Mouse (Mus musculus) midbrain, embryonic 13.5 days (tissue): ENCODE measurements around the gene Car11. TPM values are rescaled to one million over a fixed set of nuclear protein-coding genes. Genes with fewer than 3 reads are reported as not detected.

Experiments used
- ATAC-seq: fragments of 200-750 bp; cut with Nextera tagmentation; 2 replicates; pipeline ENCODE4 v1.8.0; 2017; ENCODE audit warnings: mild to moderate bottlenecking, moderate TSS enrichment, moderate library complexity
- H3K27ac ChIP-seq: fragments of 300-500 bp; sonication (generic); 2 replicates; pipeline ENCODE4 v1.5.1; 2015; ENCODE audit warnings: inconsistent platforms, mild to moderate bottlenecking, moderate library complexity
- H3K27me3 ChIP-seq: fragments of 300-500 bp; sonication (generic); 2 replicates; pipeline ENCODE4 v1.6.1; 2015; ENCODE audit warnings: mild to moderate bottlenecking, inconsistent platforms
- H3K36me3 ChIP-seq: fragments of 300-500 bp; sonication (generic); 2 replicates; pipeline ENCODE4 v1.6.1; 2015; ENCODE audit warnings: mild to moderate bottlenecking, inconsistent platforms
- H3K4me1 ChIP-seq: fragments of 300-500 bp; sonication (generic); replicated peaks from 2 replicates; pipeline ENCODE4 v1.6.1; 2015; ENCODE audit warnings: inconsistent platforms
- H3K4me2 ChIP-seq: fragments of 300-500 bp; sonication (generic); replicated peaks from 2 replicates; pipeline ENCODE4 v1.6.1; 2015; ENCODE audit warnings: moderate library complexity, mild to moderate bottlenecking, inconsistent platforms
- H3K4me3 ChIP-seq: fragments of 300-500 bp; sonication (generic); replicated peaks from 2 replicates; pipeline ENCODE4 v1.5.1; 2015; ENCODE audit warnings: mild to moderate bottlenecking, inconsistent platforms
- H3K9ac ChIP-seq: fragments of 300-500 bp; sonication (generic); replicated peaks from 2 replicates; pipeline ENCODE4 v1.6.1; 2015; ENCODE audit warnings: mild to moderate bottlenecking, inconsistent platforms
- H3K9me3 ChIP-seq: fragments of 300-500 bp; sonication (generic); 2 replicates; pipeline ENCODE4 v1.6.1; 2016; ENCODE audit warnings: mild to moderate bottlenecking, inconsistent platforms
- WGBS: fragments of 180-500 bp; shearing (Covaris S2); methylation state at CpG from one replicate; pipeline ENCODE4 v1.1.7; 2015; 5-methylcytosine and 5-hydroxymethylcytosine counted together
- polyA plus RNA-seq: library from polyadenylated mRNA; unstranded; fragments of >200 nt; fragmentation: Nextera tagmentation; extraction: Ambion mirVana; gene quantifications from 2 replicates; pipeline ENCODE4 v1.2.1, GENCODE M21; 2015

The Car11 gene
- polyA plus RNA-seq, 1 experiment from 2014 or later: 40.0 TPM

DNA sequence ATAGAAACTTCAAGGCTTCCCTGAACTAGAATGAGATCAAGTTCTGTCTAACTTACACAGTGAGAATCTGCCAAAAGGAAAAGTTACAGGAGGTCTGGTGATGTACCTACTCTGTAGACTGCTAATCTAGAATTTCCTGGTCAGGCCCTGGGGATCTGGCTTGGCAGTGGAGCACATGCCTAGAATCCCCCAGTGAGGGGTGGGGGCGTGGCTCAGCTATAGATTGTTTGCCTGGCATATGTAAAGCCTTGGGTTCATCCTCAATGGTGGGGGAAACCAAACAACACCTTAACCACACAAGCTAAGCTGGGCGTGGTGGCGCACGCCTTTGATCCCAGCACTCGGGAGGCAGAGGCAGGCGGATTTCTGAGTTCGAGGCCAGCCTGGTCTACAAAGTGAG is 1.7 kb upstream of the Car11 start:
- Histone ChIP-seq H3K4me2 (no peak overlapping the region), H3K4me3 (no peak overlapping the region), H3K36me3 (no peaks in the 10 kb centered on the region), H3K27me3 (peaks cover 28% of the 10 kb centered on the region), H3K4me1 (peaks cover 43% of the 10 kb centered on the region), H3K9ac (no peak overlapping the region), H3K9me3 (no peaks in the 10 kb centered on the region), H3K27ac (no peak overlapping the region)
- ATAC-seq: no peak
- WGBS: 78% methylated on average over 7 of the region's 7 CpGs

DNA sequence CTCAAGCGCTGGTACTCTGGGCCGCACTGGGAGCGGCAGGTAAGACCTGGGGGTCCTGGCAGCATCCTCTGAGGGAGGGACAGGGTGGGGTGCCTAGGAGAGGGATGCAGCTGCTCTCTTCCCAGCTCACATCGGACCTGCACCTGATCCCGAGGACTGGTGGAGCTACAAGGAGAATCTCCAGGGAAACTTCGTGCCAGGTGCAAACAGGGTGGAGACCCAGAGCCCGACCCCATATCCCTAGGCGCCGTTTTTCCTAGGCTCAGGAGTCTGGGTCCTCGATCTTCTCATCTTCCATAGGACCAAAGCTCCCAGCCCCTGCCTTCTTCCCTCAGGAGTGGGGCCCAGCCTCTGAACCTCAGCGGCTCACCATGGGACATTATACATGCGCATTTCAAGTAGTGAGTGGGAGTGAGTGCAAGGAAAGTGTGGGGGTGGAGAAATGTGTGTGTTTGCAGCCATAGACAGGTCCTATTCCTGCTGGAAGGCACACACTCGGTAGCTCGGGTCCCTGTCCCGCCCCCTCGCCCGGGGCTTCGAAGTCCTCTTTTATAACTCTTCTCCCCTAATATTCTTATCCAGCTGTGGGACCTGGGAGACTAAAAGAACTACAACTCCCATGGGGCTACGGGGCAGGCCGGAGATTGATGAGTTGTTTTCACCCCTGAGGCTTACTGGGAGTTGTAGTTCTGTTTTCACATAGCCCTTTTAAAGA is 815 bp downstream of the Car11 start:
- peak overlapping the region; percentile 85 for H3K27ac ChIP-seq
- no peaks in the 10 kb centered on the region for H3K36me3 ChIP-seq
- H3K9ac ChIP-seq: peak overlapping the region; percentile 80
- peak; percentile 10 for ATAC-seq
- H3K4me3 ChIP-seq: peak overlapping the region; percentile 52
- WGBS: 0% methylated on average over 20 of the region's 20 CpGs
- H3K4me2 ChIP-seq: peak overlapping the region; percentile 92
- H3K4me1 ChIP-seq: peaks cover 57% of the 10 kb centered on the region
- no peaks in the 10 kb centered on the region for H3K9me3 ChIP-seq
- peaks cover 28% of the 10 kb centered on the region for H3K27me3 ChIP-seq

DNA sequence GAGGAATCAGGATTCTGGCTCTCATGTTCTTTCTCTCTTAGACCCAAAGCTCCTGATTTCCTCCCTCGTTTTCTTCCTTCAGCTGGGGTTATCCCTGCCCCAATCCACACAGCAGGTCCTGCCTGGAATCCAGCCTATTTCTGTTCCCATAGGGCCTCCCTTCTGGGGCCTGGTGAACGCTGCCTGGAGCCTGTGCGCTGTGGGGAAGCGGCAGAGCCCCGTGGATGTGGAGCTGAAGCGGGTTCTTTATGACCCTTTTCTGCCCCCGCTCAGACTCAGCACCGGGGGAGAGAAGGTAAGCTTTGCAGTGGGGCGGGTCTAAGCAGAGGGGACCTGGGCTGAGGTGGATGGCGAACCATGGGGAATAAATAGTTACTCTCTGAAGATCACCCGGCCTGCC is 1.4 kb downstream of the Car11 start:
- peaks cover 63% of the 10 kb centered on the region for H3K4me1 ChIP-seq
- peaks cover 28% of the 10 kb centered on the region for H3K27me3 ChIP-seq
- peak overlapping the region; percentile 52 for H3K4me3 ChIP-seq
- peak overlapping the region; percentile 92 for H3K4me2 ChIP-seq
- WGBS: 28% methylated on average over 11 of the region's 11 CpGs
- H3K9ac ChIP-seq: peak overlapping the region; percentile 53
- no peaks in the 10 kb centered on the region for H3K36me3 ChIP-seq
- no peak for ATAC-seq
- H3K9me3 ChIP-seq: no peaks in the 10 kb centered on the region
- peak overlapping the region; percentile 85 for H3K27ac ChIP-seq

DNA sequence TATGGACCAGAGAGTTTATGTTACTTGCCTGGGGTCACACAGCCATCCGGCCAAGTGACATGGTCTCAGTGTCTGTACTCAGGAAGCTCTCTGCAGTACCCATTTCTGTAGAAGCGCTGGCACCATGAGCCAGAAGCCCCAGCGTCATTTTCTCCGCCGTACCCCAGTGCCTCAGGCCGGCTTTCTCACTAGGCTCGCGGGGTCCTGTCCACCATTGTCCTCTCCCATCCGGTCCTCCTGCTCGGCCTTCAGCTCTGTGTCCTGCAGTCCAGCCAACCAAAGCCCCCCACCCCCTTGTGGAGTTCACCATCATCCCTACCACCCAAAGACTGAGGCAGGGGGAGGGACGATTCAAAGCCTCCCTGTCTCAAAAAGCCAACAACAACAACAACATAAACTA is 2.0 kb downstream of the Car11 start:
- peak overlapping the region; percentile 92 for H3K4me2 ChIP-seq
- WGBS: 83% methylated on average over 11 of the region's 11 CpGs
- peak overlapping the region; percentile 52; the same call in 1 of the 2 replicates for H3K4me3 ChIP-seq
- ATAC-seq: no peak
- H3K27me3 ChIP-seq: peaks cover 28% of the 10 kb centered on the region
- H3K9ac ChIP-seq: no peak overlapping the region
- no peaks in the 10 kb centered on the region for H3K36me3 ChIP-seq
- H3K9me3 ChIP-seq: no peaks in the 10 kb centered on the region
- no peak overlapping the region for H3K27ac ChIP-seq
- peaks cover 69% of the 10 kb centered on the region for H3K4me1 ChIP-seq

DNA sequence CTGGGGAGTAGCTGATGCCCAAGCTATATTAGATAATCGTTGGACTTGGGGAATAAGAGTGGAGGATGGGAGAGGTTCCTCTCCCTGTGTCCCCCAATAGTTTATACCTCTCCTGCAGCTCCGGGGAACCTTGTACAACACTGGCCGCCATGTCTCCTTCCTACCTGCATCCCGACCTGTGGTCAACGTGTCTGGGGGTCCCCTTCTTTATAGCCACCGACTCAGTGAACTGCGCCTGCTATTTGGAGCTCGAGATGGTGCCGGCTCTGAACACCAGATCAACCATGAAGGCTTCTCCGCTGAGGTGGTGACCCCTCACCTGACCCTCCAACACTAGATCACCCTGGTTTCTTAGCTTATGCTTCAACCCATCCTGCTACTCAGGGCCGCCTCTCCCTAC is 2.7 kb downstream of the Car11 start:
- no peak for ATAC-seq
- H3K9me3 ChIP-seq: no peaks in the 10 kb centered on the region
- peak overlapping the region; percentile 98 for H3K4me2 ChIP-seq
- no peak overlapping the region for H3K4me3 ChIP-seq
- H3K9ac ChIP-seq: peak overlapping the region; percentile 36; the same call in 1 of the 2 replicates
- H3K27ac ChIP-seq: no peak overlapping the region
- H3K27me3 ChIP-seq: peaks cover 28% of the 10 kb centered on the region
- WGBS: 94% methylated on average over 11 of the region's 11 CpGs
- H3K36me3 ChIP-seq: no peaks in the 10 kb centered on the region
- H3K4me1 ChIP-seq: peaks cover 76% of the 10 kb centered on the region

DNA sequence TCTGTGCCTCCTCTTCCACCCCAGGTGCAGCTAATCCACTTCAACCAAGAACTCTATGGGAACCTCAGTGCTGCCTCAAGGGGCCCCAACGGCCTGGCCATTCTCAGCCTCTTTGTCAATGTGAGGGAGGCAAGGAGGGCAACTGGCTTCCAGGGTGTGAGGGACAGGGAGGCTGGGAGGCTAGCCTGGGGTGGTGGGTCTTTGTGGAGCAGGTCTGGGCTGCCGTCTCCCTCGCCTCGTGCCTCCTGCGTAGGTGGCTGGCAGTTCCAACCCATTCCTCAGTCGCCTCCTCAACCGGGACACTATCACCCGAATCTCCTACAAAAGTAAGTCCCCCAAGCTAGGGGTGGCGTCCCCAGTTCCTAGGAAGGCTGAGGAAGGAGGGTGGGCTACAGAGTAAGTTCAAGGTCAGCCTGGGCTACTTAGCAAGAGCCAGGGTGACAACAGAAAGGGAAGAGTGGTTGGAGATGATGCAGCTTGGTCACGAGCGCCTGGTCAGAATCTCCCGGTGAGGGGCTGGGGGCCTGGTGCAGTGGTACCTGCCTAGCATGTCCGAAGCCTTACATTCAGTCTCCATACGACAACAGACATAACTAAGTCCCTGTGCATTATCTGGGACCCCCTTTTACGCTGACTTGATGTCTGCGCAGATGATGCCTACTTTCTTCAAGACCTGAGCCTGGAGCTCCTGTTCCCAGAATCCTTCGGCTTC is 3.3 kb downstream of the Car11 start:
- Histone ChIP-seq H3K4me2 (peak overlapping the region; percentile 98), H3K9me3 (no peaks in the 10 kb centered on the region), H3K9ac (peak overlapping the region; percentile 72), H3K27me3 (peaks cover 25% of the 10 kb centered on the region), H3K4me3 (peak overlapping the region; percentile 57), H3K36me3 (no peaks in the 10 kb centered on the region), H3K4me1 (peaks cover 82% of the 10 kb centered on the region), H3K27ac (peak overlapping the region; percentile 93)
- WGBS: 90% methylated on average over 17 of the region's 17 CpGs
- no peak for ATAC-seq

DNA sequence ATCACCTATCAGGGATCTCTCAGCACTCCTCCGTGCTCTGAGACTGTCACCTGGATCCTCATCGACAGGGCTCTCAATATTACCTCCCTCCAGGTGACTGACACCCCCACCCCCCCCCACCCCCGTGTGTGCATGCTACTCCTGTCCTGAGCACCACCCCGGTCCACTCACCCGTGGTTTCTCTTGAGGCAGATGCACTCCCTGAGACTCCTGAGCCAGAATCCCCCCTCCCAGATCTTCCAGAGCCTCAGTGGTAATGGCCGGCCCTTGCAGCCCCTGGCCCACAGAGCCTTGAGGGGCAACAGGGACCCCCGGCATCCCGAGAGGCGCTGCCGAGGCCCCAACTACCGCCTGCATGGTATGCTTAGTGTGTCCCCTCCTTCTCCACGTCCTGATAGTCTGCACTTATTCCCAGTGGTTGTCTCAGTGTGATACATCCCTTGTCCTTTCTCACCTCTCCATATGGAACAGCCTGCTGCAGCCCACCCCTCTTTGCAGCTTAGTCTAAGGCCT is 3.9 kb downstream of the Car11 start:
- Histone ChIP-seq H3K27ac (peak overlapping the region; percentile 93), H3K4me1 (peaks cover 86% of the 10 kb centered on the region), H3K4me3 (peak overlapping the region; percentile 57), H3K9ac (peak overlapping the region; percentile 72), H3K36me3 (no peaks in the 10 kb centered on the region), H3K27me3 (peaks cover 19% of the 10 kb centered on the region), H3K4me2 (peak overlapping the region; percentile 98), H3K9me3 (no peaks in the 10 kb centered on the region)
- 43% methylated on average over 12 of the region's 12 CpGs for WGBS
- no peak for ATAC-seq

DNA sequence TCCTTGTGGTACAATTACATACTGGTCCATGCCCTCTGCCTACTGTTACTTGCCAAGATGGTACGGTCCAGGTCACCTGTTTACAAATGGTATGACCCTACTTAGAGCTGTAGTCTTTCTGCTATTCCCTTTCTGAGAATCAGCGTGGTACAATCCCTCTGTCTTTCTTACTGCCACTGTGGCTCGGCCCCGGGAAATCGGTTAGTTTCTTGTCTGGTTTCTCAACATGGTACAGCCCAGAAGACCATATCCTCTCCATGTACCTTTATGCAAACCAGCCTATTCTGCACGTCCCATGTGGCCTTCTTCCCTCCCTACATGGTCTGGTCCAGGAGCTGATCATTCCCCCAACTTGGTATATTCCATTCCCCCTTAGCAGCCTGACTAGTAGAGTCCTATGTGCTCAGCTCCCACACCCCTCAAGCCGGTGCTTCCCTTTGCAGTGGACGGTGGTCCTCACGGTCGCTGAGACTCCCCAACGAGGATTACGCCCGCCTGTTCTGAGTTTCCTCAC is 4.5 kb downstream of the Car11 start:
- Histone ChIP-seq H3K27ac (peak overlapping the region; percentile 93), H3K4me1 (peaks cover 89% of the 10 kb centered on the region), H3K9ac (peak overlapping the region; percentile 72), H3K27me3 (peaks cover 14% of the 10 kb centered on the region), H3K36me3 (no peaks in the 10 kb centered on the region), H3K9me3 (no peaks in the 10 kb centered on the region), H3K4me3 (peak overlapping the region; percentile 57), H3K4me2 (peak overlapping the region; percentile 98)
- peak; percentile 64 for ATAC-seq
- under 1% methylated on average over 13 of the region's 13 CpGs for WGBS

DNA sequence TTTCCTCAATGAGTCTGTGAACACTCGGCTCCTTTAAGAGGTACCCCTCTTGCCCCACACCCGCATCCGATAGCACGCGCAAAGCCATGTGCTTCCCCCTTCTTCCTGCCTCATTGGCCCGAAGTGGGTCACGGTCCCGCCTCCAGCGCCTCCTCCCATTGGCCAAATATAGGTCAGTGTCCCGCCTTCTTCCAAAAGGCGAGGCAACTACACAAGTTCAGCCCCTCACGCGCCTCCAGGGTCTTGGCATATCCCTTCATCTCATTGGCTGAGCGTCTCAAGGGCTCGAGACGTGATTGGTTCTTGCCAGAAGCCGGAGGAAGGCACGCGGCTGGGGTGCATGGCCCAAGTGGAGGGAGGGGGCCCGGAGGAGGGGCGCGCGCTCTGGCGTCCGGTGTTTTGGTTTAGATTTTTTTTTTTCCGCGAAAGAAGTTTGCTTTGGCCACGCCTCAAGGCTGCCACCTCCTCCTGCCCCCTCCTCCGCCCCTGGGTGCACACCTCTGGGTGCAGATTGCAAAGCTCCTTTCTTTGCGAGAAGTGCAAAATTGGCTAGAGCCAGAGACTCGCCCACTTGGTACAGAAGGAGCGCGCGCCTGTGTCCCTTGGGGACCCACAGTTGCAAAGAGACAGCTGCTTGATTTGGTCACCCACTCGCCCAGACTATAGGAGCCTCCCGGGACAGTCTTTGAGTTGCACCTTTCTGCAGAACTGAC is 5.2 kb downstream of the Car11 start, which contains the start of gene Dbp:
Gene Dbp, plus strand, starts transcription at position 359 of the 713 bp plus-strand sequence.
- WGBS: under 1% methylated on average over 36 of the region's 36 CpGs
- peak; percentile 81 for ATAC-seq

DNA sequence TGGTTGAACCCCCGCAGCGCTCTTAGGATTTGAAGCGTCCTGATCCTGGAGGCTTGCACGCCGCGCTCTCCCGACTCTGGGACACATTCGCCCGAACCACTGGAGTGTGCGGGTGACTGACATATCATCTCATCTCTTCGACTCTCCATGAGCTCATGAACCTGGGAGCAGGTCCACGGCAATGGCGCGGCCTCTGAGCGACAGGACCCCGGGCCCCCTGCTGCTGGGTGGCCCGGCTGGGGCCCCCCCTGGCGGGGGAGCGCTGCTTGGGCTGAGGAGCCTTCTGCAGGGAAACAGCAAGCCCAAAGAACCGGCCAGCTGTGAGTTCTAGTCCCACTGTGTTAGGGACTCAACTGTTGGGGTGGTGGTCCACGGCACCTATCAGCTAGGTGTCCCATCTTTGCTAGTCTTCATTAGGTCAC is 5.8 kb downstream of the Car11 start:
- peaks cover 90% of the 10 kb centered on the region for H3K4me1 ChIP-seq
- WGBS: under 1% methylated on average over 21 of the region's 21 CpGs
- peak overlapping the region; percentile 70 for H3K27ac ChIP-seq
- H3K27me3 ChIP-seq: peaks cover under 1% of the 10 kb centered on the region; the same call in 1 of the 2 replicates
- H3K9ac ChIP-seq: peak overlapping the region; percentile 58
- peak overlapping the region; percentile 57 for H3K4me3 ChIP-seq
- peaks cover 8% of the 10 kb centered on the region for H3K36me3 ChIP-seq
- no peak for ATAC-seq
- peak overlapping the region; percentile 98 for H3K4me2 ChIP-seq
- H3K9me3 ChIP-seq: no peaks in the 10 kb centered on the region

More for the DNA sequence above, 5.2 kb downstream of the Car11 start, which contains the start of gene Dbp:
- Histone ChIP-seq H3K4me3 (peak within 1 kb of the TSS; percentile 57), H3K9ac (peak within 1 kb of the TSS; percentile 80), H3K4me2 (peak within 1 kb of the TSS; percentile 98), H3K36me3 (peaks cover 2% of the 10 kb centered on the region), H3K9me3 (no peaks in the 10 kb centered on the region), H3K4me1 (peaks cover 90% of the 10 kb centered on the region), H3K27ac (peak within 1 kb of the TSS; percentile 93), H3K27me3 (peaks cover 6% of the 10 kb centered on the region; the same call in 1 of the 2 replicates)

DNA sequence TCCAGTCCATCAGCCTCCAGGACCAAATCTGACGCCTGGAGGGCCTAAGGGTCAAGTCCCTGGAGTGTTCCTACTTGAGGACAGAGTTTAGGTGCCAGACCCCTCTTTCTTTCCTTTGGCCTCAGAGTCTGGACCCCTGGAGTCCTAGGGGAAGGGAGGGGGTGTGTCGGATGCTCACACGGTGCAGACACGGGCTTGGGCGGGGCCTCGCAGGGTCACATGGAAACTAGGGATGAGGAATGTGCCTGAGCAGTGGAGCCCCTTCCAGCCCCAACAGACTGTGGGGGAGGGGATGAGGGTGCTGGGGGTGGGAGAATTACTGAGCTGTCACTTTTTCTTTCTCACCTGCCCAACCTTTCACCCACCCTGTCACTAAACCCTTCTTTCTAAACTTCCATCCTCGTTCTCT is 6.2 kb downstream of the Car11 start:
- Histone ChIP-seq H3K4me2 (peak overlapping the region; percentile 98), H3K27me3 (no peaks in the 10 kb centered on the region), H3K27ac (no peak overlapping the region), H3K36me3 (peaks cover 12% of the 10 kb centered on the region), H3K4me1 (peaks cover 91% of the 10 kb centered on the region), H3K9me3 (no peaks in the 10 kb centered on the region), H3K4me3 (peak overlapping the region; percentile 57), H3K9ac (peak overlapping the region; percentile 80)
- no peak for ATAC-seq
- 0% methylated on average over 7 of the region's 7 CpGs for WGBS
